Mouse (Mus musculus) heart, embryonic 10.5 days (tissue): ENCODE data around the gene Ceacam1. TPM values are rescaled to one million over a fixed set of nuclear protein-coding genes. Genes with fewer than 3 reads are reported as not detected.
A peak's percentile ranks its signal among the peaks of the same experiment; 100 is the strongest.
"Not testable (repeated sequence)": the region's sequence is repeated elsewhere in the genome, so short reads cannot be mapped to it uniquely, and the experiment has no call there.

Source experiments
- DNase-seq: peaks from one replicate; pipeline ENCODE4 v3.0.0-alpha.2; 2017; ENCODE audit warnings: low spot score
- H3K27ac ChIP-seq: fragments of 300-500 bp; sonication (generic); 2 replicates; pipeline ENCODE4 v1.5.1; 2016; ENCODE audit warnings: mild to moderate bottlenecking
- H3K27me3 ChIP-seq: fragments of 300-500 bp; sonication (generic); 2 replicates; pipeline ENCODE4 v1.6.1; 2016; ENCODE audit warnings: mild to moderate bottlenecking; ENCODE audit not compliant: poor library complexity, insufficient read depth, severe bottlenecking
- H3K36me3 ChIP-seq: fragments of 300-500 bp; sonication (generic); 2 replicates; pipeline ENCODE4 v1.6.1; 2016; ENCODE audit warnings: mild to moderate bottlenecking, moderate library complexity
- H3K4me1 ChIP-seq: fragments of 300-500 bp; sonication (generic); 2 replicates; pipeline ENCODE4 v1.6.1; 2016; ENCODE audit warnings: mild to moderate bottlenecking
- H3K4me3 ChIP-seq: fragments of 300-500 bp; sonication (generic); 2 replicates; pipeline ENCODE4 v1.5.1; 2016; ENCODE audit warnings: mild to moderate bottlenecking, moderate library complexity
- H3K9me3 ChIP-seq: fragments of 300-500 bp; sonication (generic); 2 replicates; pipeline ENCODE4 v1.6.1; 2016; ENCODE audit warnings: mild to moderate bottlenecking, moderate library complexity
- WGBS: fragments of 180-500 bp; shearing (Covaris S2); methylation state at CpG from one replicate; pipeline ENCODE4 v1.1.7; 2016; 5-methylcytosine and 5-hydroxymethylcytosine counted together
- polyA plus RNA-seq: library from polyadenylated mRNA; unstranded; fragments of >200 nt; fragmentation: Nextera tagmentation; extraction: Ambion mirVana; gene quantifications from 2 replicates; pipeline ENCODE4 v1.2.1, GENCODE M21; 2016

Ceacam1 gene
- polyA plus RNA-seq, 1 experiment from 2014 or later, result 1.6 TPM

DNA sequence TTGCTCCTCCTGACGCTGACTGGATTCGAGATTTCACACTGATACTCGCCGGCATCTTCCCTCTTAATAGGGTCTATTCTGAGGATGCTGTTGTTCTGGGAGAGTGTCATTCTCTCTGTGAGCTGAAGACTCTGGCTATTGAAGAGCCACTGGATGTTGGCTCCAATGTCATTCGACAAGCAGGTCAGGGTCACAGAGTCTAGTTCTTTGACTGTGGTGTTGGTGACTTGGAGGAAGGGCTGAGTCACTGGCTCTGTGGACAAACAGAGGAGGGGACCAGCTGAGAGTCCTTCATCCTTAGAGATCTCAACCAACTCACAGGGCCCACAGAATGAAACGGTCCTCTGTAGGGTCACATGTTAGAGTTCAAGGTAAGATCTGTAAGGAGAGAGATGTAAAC, 5.6 kb downstream of the Ceacam1 start:
- not testable (repeated sequence) for H3K36me3 ChIP-seq, H3K4me3 ChIP-seq, H3K4me1 ChIP-seq, DNase-seq, H3K27me3 ChIP-seq, H3K27ac ChIP-seq, H3K9me3 ChIP-seq
- 82% methylated on average over 6 of the region's 6 CpGs for WGBS

GRCm38 (mm10) chr7:25465586-25465985, 11.8 kb downstream of the Ceacam1 start:
- DNase-seq, result peak; percentile 9
- WGBS, result 60% methylated on average over 3 of the region's 3 CpGs
- not testable (repeated sequence) for H3K36me3 ChIP-seq, H3K4me3 ChIP-seq, H3K27ac ChIP-seq, H3K4me1 ChIP-seq, H3K9me3 ChIP-seq, H3K27me3 ChIP-seq

GRCm38 (mm10) chr7:25465010-25465409, 12.4 kb downstream of the Ceacam1 start:
- no peaks in the 10 kb centered on the region for H3K36me3 ChIP-seq
- no peaks in the 10 kb centered on the region for H3K9me3 ChIP-seq
- H3K27ac ChIP-seq, result no peak overlapping the region
- peak; percentile 31 for DNase-seq
- H3K4me1 ChIP-seq, result no peaks in the 10 kb centered on the region
- WGBS, result 58% methylated on average over 1 of the region's 1 CpGs
- H3K4me3 ChIP-seq, result no peak overlapping the region
- no peaks in the 10 kb centered on the region for H3K27me3 ChIP-seq

GRCm38 (mm10) chr7:25462033-25462337, 15.4 kb downstream of the Ceacam1 start:
- H3K4me1 ChIP-seq, DNase-seq, H3K27ac ChIP-seq, H3K4me3 ChIP-seq, H3K27me3 ChIP-seq, H3K36me3 ChIP-seq, H3K9me3 ChIP-seq: not testable (repeated sequence)
- no CpG with 5 or more reads among the region's 1 CpGs for whole genome bisulfite sequencing

- H3K27ac ChIP-seq, H3K4me3 ChIP-seq, H3K4me1 ChIP-seq, H3K9me3 ChIP-seq, H3K27me3 ChIP-seq, H3K36me3 ChIP-seq: not testable (repeated sequence)
- WGBS, result 82% methylated on average over 4 of the region's 5 CpGs
- DNase-seq, result peak; percentile 1
These were observed 15.9 kb downstream of the Ceacam1 start for GRCm38 (mm10) chr7:25461336-25462032.

DNA sequence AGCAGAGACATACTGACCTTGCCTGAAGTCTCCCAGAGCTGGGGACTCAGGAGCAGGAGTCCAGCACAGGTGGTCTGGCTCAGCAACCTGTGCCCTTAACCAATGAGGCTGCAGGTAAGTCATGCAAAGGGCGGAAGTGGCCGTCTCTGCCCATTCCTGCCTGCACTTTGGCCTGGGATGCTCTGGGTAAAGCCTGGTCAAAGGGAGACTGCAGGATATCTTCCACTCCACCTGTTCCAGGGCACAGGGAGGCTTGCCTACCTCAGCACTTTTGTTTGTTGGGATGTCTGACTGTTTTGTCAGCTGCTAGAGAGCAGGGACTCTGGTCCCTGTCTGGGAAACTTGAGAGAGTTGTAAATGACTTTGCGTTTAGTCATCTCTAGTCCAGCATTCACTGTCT, 25.3 kb downstream of the Ceacam1 start:
- H3K27me3 ChIP-seq, result no peaks in the 10 kb centered on the region
- no peak for DNase-seq
- WGBS, result 82% methylated on average over 3 of the region's 3 CpGs
- H3K27ac ChIP-seq, result no peak overlapping the region
- H3K4me3 ChIP-seq, result no peak overlapping the region
- peaks cover 8% of the 10 kb centered on the region for H3K4me1 ChIP-seq
- no peaks in the 10 kb centered on the region for H3K9me3 ChIP-seq
- H3K36me3 ChIP-seq, result no peaks in the 10 kb centered on the region

DNA sequence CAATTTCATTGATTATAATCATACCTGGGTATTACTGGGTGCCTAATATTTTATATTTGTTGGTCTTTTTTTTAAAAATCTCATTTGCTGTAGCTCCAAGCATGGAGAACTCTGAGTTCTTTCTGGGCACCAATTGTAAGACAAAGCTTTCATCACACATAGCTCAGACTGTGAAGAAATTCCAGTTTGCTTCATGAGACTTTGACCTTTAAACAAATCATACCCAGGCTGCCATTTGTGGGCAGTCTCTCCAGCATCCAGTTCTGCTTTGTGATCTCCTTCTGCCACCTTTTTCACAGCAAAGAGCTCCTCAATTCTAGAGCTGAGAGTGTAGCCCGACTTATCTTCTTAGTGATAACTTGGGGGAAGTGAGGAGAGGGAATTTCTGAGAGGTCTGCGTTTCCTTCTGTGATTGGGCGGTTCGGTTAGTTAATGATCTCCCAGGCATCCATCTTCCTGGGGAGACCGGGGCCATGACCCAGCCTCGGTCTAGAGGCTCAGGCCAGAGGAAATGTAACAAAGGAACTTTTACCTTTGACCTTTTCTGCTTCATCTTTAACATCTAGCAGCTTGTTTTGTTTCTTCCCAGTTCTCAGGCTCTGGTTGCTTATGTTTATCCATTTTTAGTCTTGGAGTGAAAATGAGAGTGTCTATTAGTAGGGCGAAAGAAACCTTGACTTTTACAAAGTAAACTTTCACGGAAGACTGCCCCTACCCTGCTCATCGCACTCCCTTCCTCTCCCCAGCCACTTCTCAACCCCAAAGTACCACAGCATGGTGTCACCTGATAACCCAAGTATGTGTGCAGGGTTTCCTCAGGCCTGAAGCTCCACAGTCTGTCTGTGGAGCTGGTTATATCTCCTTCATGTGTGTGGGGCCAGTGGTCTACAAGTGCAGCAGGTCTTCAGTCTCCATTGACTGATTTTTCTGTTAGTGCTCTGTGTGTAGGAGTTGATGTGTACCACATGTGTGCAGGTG, 27.2 kb downstream of the Ceacam1 start:
- H3K27ac ChIP-seq, result no peak overlapping the region
- H3K36me3 ChIP-seq, result no peaks in the 10 kb centered on the region
- 34% methylated on average over 9 of the region's 9 CpGs for WGBS
- peak; percentile 54 for DNase-seq
- H3K9me3 ChIP-seq, result no peaks in the 10 kb centered on the region
- peaks cover 8% of the 10 kb centered on the region for H3K4me1 ChIP-seq
- no peaks in the 10 kb centered on the region for H3K27me3 ChIP-seq
- no peak overlapping the region for H3K4me3 ChIP-seq

DNA sequence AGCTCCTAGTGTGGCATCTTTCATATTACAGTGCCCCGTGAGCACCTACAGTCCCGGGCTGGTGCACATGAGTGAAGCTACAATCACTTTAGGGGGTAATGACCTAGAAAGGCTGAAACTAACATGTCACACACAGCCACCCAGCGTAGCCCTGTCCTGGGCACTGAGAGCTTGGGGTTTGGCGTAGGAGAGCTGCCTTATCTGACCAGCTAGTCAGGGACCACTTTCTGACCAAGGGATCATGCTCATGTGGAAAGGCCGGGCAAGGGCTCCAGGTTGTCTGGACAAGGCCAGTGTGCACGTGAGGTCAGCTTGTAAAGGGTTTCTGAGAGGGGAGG, 36.6 kb downstream of the Ceacam1 start:
- Histone ChIP-seq H3K4me3 (no peak overlapping the region), H3K36me3 (no peaks in the 10 kb centered on the region), H3K9me3 (no peaks in the 10 kb centered on the region), H3K27me3 (no peaks in the 10 kb centered on the region), H3K4me1 (no peaks in the 10 kb centered on the region), H3K27ac (no peak overlapping the region)
- 76% methylated on average over 6 of the region's 6 CpGs for WGBS
- DNase-seq, result no peak

- Histone ChIP-seq H3K9me3 (no peaks in the 10 kb centered on the region), H3K27ac (no peak overlapping the region), H3K4me1 (no peaks in the 10 kb centered on the region), H3K36me3 (no peaks in the 10 kb centered on the region), H3K27me3 (no peaks in the 10 kb centered on the region), H3K4me3 (no peak overlapping the region)
- no peak for DNase-seq
- 89% methylated on average over 9 of the region's 9 CpGs for WGBS
These were observed 37.2 kb downstream of the Ceacam1 start for GRCm38 (mm10) chr7:25439978-25440815.

DNA sequence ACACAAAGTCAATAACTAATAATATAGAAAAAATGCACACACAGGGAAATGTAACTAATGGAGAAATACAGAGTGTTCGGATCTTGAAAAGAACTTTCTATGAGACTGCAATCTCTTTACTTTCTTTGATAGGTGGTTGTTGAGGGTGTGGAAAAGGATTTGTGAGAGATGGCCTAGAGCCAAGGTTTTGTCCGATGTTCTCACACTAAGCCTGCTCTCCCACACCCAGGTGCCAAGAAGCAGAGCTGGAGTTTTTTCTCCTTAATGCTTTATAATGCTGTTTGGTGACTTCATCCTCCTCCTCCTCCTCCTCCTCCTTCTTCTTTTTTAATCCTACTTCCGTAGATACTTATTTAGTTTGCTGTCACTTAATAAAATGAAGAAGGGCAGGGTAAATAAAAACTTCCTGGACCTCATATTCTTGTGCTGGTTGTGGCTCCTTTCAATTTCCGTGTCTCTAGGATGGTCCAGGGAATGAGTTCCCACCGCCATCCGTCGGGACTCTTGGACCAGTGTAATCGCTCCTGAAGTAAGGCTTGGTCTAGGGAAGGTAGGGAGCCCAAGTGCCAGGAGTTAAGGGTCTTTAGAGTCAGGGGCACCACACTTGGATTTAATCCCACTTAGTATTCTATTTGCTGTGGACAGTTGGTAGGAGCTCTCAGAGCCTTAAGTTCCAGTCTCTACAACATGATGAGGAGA, 38.1 kb downstream of the Ceacam1 start:
- H3K36me3 ChIP-seq, result no peaks in the 10 kb centered on the region
- no peak overlapping the region for H3K27ac ChIP-seq
- peak; percentile 59 for DNase-seq
- WGBS, result 82% methylated on average over 8 of the region's 8 CpGs
- no peak overlapping the region for H3K4me3 ChIP-seq
- no peaks in the 10 kb centered on the region for H3K27me3 ChIP-seq
- no peaks in the 10 kb centered on the region for H3K4me1 ChIP-seq
- H3K9me3 ChIP-seq, result no peaks in the 10 kb centered on the region

- Histone ChIP-seq H3K9me3 (no peaks in the 10 kb centered on the region), H3K4me3 (no peak overlapping the region), H3K4me1 (0 out of 2 replicates have a peak, but pooled peaks cover 8% of the 10 kb centered on the region), H3K36me3 (no peaks in the 10 kb centered on the region), H3K27me3 (no peaks in the 10 kb centered on the region), H3K27ac (no peak overlapping the region)
- WGBS, result 83% methylated on average over 2 of the region's 2 CpGs
- no peak for DNase-seq
These were observed 40.7 kb downstream of the Ceacam1 start for GRCm38 (mm10) chr7:25436704-25437103.

GRCm38 (mm10) chr7:25436226-25436625, 41.2 kb downstream of the Ceacam1 start:
- DNase-seq, result no peak
- H3K36me3 ChIP-seq, result no peaks in the 10 kb centered on the region
- 0 out of 2 replicates have a peak, but pooled peaks cover 8% of the 10 kb centered on the region for H3K4me1 ChIP-seq
- H3K27ac ChIP-seq, result no peak overlapping the region
- no peaks in the 10 kb centered on the region for H3K27me3 ChIP-seq
- no peak overlapping the region for H3K4me3 ChIP-seq
- no peaks in the 10 kb centered on the region for H3K9me3 ChIP-seq
- 76% methylated on average over 6 of the region's 6 CpGs for WGBS
